Mouse (Mus musculus) layer of hippocampus, postnatal 25 days (tissue): ENCODE measurements around the gene Arcn1. TPM values are rescaled to one million over a fixed set of nuclear protein-coding genes. Genes with fewer than 3 reads are reported as not detected.

Experiments
- DNase-seq, 2 experiments: peaks; one replicate each; pipeline ENCODE4 v3.0.0; 2022; ENCODE audit warnings: mixed read lengths in 2 of 2, low spot score in 1 of 2; ENCODE audit errors: extremely low spot score in 1 of 2
- total RNA-seq, 2 experiments: library from RNA; stranded (reverse); gene quantifications; 2 replicates each; pipeline ENCODE4 v1.2.3; 2021

The Arcn1 gene
- total RNA-seq, 2 experiments from 2014 or later: 97.3 to 102 TPM

DNA sequence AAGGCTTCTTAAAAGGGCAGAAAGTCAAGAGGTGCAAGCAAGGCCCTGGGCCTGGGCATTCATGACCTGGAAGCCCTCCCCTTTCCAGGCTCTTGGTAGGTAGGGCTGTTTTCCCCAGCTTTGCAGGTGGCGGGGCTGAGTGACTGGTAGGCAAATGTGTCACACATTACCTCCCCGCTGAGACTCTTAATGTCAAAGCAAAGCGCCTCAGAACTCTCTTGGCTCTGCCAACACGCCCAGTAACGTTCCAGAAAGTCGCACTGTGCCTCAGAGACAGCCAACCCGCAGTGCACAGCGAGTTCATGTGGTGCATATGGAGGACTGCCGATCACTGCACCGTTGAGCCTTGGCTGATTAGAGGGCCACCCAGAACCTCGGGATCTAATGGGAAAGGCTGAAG is 74.6 kb downstream of the Arcn1 start:
- no peak for DNase-seq

DNA sequence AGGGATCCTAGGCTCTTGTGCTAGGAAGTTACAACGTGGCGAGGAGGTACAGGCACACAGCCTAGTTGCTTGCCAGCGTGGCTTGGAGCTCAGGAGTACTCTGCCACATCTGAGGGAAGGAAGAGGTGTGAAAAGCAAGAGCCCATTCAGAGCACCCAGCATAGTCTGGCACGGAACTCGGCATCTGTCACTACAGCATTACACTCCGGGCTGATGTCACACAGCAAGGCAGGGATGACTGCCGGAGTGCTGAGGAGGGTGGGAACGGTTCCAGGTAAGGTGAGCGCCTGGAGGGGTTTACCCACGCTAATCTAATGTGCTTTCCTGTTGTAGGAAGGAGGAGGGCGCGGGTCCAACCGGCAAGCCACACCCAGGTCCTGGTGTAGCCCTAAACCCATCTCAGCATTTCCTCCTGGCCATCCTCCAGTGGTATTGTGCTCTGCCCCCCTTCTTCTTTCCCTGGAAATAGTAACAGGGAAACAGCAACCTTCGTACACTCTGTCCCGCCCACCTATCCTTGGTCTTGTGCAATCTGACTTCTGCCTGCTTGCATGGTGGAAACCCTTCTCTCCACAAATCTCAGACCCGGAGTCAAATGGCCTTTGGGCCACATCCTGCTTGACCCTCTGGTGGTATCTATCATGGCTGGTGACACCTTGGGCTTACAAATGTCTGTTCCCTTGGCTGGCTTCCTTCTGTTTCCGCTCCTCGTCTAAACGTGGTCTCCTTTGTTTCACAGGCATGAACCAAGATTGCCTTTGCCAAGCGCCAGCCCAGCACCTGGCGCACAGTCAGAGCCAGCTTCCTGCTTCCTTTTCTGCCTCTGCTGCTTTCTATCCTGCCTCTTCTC is 75.7 kb downstream of the Arcn1 start:
- DNase-seq: peak; percentile 27 to 28

Other genes starting within 250 kb of the Arcn1 start
- gene Cxcr5, start 206.0 kb downstream of the Arcn1 start, total RNA-seq: not detected
- 100 to 1,000 TPM; 117 to 126 TPM for gene Ddx6, start 163.0 kb downstream of the Arcn1 start, total RNA-seq
- not detected for gene Treh, start 94.6 kb downstream of the Arcn1 start, total RNA-seq
- gene Phldb1, start 32.6 kb downstream of the Arcn1 start, total RNA-seq: 100 to 1,000 TPM in 1 of 2 experiments, 10 to 100 TPM in 1; 88.6 to 106 TPM
- gene Ift46, start 63 bp upstream of the Arcn1 start, total RNA-seq: 10 to 100 TPM; 75.1 to 75.8 TPM
- 10 to 100 TPM; 44.3 to 55.8 TPM for gene Tmem25, start 31.5 kb upstream of the Arcn1 start, total RNA-seq
- gene Ttc36, start 35.2 kb upstream of the Arcn1 start, total RNA-seq: 1 to 10 TPM; 1.2 to 1.3 TPM
- 10 to 100 TPM; 46.7 to 64.4 TPM for gene Kmt2a, start 113.5 kb upstream of the Arcn1 start, total RNA-seq
- 100 to 1,000 TPM; 300 to 376 TPM for gene Atp5l, start 152.9 kb upstream of the Arcn1 start, total RNA-seq
- gene Ube4a, start 197.8 kb upstream of the Arcn1 start, total RNA-seq: 10 to 100 TPM; 76.0 to 81.7 TPM
- gene Cd3g, start 212.6 kb upstream of the Arcn1 start, total RNA-seq: not detected
- gene Cd3d, start 213.9 kb upstream of the Arcn1 start, total RNA-seq: not detected
- not detected for gene Cd3e, start 241.8 kb upstream of the Arcn1 start, total RNA-seq